Comparison of ENCODE assay signal across 8 mouse cellular contexts in genomic region chr14:56364711-56365237, GRCm38 (mm10). TPM values are rescaled to one million over a fixed set of nuclear protein-coding genes. Genes with fewer than 3 reads are reported as not detected.
DNase-seq lines count a peak whose midpoint lies in the region; ATAC-seq and TF ChIP-seq lines count a peak whose summit lies in the region.

Gene Atp12a (plus strand): TSS chr14:56365068.

- no peak for DNase-seq in heart, postnatal 36 days
- DNase-seq in embryo, embryonic 11 days = peak; percentile 21
- DNase-seq in hindbrain, postnatal 0 days (ENCODE audit: low spot score) = peak; percentile 15
- DNase-seq in urinary bladder, postnatal 36 days (ENCODE audit: low spot score in 2 of 2) = no peak
- no peak for DNase-seq in c-Kit-positive CD71-positive TER-119-positive erythroid progenitor cells, embryonic 14.5 days (ENCODE audit: low spot score)

- no peak within 1 kb of the TSS for H3K9ac ChIP-seq in heart, embryonic 16.5 days (ENCODE audit: low read length)
- H3K9ac ChIP-seq in hindbrain, postnatal 0 days (replicated peaks; ENCODE audit: low read length) = 0 out of 2 replicates have a peak within 1 kb of the TSS, but pooled peaks have one; percentile 22
- H3K9ac ChIP-seq in midbrain, embryonic 13.5 days (replicated peaks) = peak within 1 kb of the TSS; percentile 36

- H3K36me3 ChIP-seq in heart, embryonic 16.5 days (ENCODE audit: control insufficient read depth, insufficient read depth) = no peaks in the 10 kb centered on the region
- H3K36me3 ChIP-seq in hindbrain, postnatal 0 days (ENCODE audit: insufficient read depth, low read length) = no peaks in the 10 kb centered on the region
- H3K36me3 ChIP-seq in midbrain, embryonic 13.5 days = no peaks in the 10 kb centered on the region

- peaks cover 46% of the 10 kb centered on the region for H3K27me3 ChIP-seq in heart, embryonic 16.5 days (ENCODE audit: control insufficient read depth, insufficient read depth, low read length)
- peaks cover 10% of the 10 kb centered on the region; the same call in 1 of the 2 replicates for H3K27me3 ChIP-seq in hindbrain, postnatal 0 days (ENCODE audit: insufficient read depth, low read length)
- H3K27me3 ChIP-seq in midbrain, embryonic 13.5 days = peaks cover 58% of the 10 kb centered on the region

- under 1% methylated on average over 48 of the region's 48 CpGs for WGBS in heart, embryonic 16.5 days
- 1% methylated on average over 48 of the region's 48 CpGs for WGBS in hindbrain, postnatal 0 days
- 2% methylated on average over 48 of the region's 48 CpGs for WGBS in midbrain, embryonic 13.5 days

- intact Hi-C loops in heart, postnatal 36 days (cut with DNase I) = no loop called here

- no peak for TF ChIP-seq CTCF in hindbrain, postnatal 0 days (IDR thresholded peaks at IDR 0.05; ENCODE audit: low read depth)

- no peak for ATAC-seq in heart, embryonic 16.5 days (replicated peaks; ENCODE audit: extremely low read depth, insufficient read depth, low FRiP score)
- peak; percentile 69 for ATAC-seq in hindbrain, postnatal 0 days
- peak; percentile 43 for ATAC-seq in midbrain, embryonic 13.5 days
- no peak for ATAC-seq in cerebellum, adult (ENCODE audit: insufficient number of reproducible peaks, low FRiP score, low TSS enrichment)

- peak within 1 kb of the TSS; percentile 62 for H3K4me2 ChIP-seq in heart, embryonic 16.5 days (ENCODE audit: low read depth, low read length)
- peak within 1 kb of the TSS; percentile 80 for H3K4me2 ChIP-seq in hindbrain, postnatal 0 days (ENCODE audit: low read depth, low read length)
- peak within 1 kb of the TSS; percentile 69 for H3K4me2 ChIP-seq in midbrain, embryonic 13.5 days (replicated peaks)

- H3K9me3 ChIP-seq in heart, embryonic 16.5 days (replicated peaks; ENCODE audit: control insufficient read depth, low read length) = no peaks in the 10 kb centered on the region
- no peaks in the 10 kb centered on the region for H3K9me3 ChIP-seq in hindbrain, postnatal 0 days (ENCODE audit: low read length)
- no peaks in the 10 kb centered on the region for H3K9me3 ChIP-seq in midbrain, embryonic 13.5 days

- H3K4me1 ChIP-seq in heart, embryonic 16.5 days (ENCODE audit: control insufficient read depth, insufficient read depth, low read length) = peaks cover 3% of the 10 kb centered on the region
- no peaks in the 10 kb centered on the region for H3K4me1 ChIP-seq in hindbrain, postnatal 0 days (ENCODE audit: insufficient read depth, low read length)
- H3K4me1 ChIP-seq in midbrain, embryonic 13.5 days (replicated peaks) = peaks cover 6% of the 10 kb centered on the region

- H3K27ac ChIP-seq in heart, embryonic 16.5 days (ENCODE audit: low read length) = no peak within 1 kb of the TSS
- H3K27ac ChIP-seq in hindbrain, postnatal 0 days = no peak within 1 kb of the TSS
- no peak within 1 kb of the TSS for H3K27ac ChIP-seq in midbrain, embryonic 13.5 days

- H3K4me3 ChIP-seq in heart, embryonic 16.5 days (ENCODE audit: low read length) = peak within 1 kb of the TSS; percentile 44
- peak within 1 kb of the TSS; percentile 48 for H3K4me3 ChIP-seq in hindbrain, postnatal 0 days (ENCODE audit: low read length)
- H3K4me3 ChIP-seq in midbrain, embryonic 13.5 days (replicated peaks) = peak within 1 kb of the TSS; percentile 44

RNA-seq across cellular contexts. Expression of gene Atp12a, which starts in this region (rescaled TPM):
- polyA plus RNA-seq in heart, embryonic 16.5 days (2015; fragmentation: Nextera tagmentation; extraction: Ambion mirVana) = 0.11 and 0.19 TPM in 2 replicates
- not detected for total RNA-seq in heart, postnatal 36 days (2021)
- 0.18 and 0.68 TPM in 2 replicates for total RNA-seq in hindbrain, postnatal 0 days (2014; rRNA removed)
- polyA plus RNA-seq in hindbrain, postnatal 0 days (2015; fragmentation: Nextera tagmentation; extraction: Ambion mirVana) = 0.26 and 0.48 TPM in 2 replicates
- polyA plus RNA-seq in midbrain, embryonic 13.5 days (2015; fragmentation: Nextera tagmentation; extraction: Ambion mirVana) = 0.05 TPM in 1 of 2 replicates, not detected in the other

Comparison
In these comparisons a context has a peak if more than half of its experiments do, and no peak if none do; other contexts are left out.
1. Peak in DNase-seq, ATAC-seq, H3K4me3 ChIP-seq, H3K9ac ChIP-seq and H3K4me2 ChIP-seq in hindbrain, postnatal 0 days; RNA of the gene not detected or under 1 TPM.
2. Peak in ATAC-seq, H3K4me3 ChIP-seq, H3K9ac ChIP-seq and H3K4me2 ChIP-seq in midbrain, embryonic 13.5 days; RNA of the gene not detected or under 1 TPM.